Mouse (Mus musculus) heart, postnatal 0 days (tissue): ENCODE data around the gene Lzts2. TPM values are rescaled to one million over a fixed set of nuclear protein-coding genes. Genes with fewer than 3 reads are reported as not detected.

Source experiments
- ATAC-seq: fragments of 200-750 bp; cut with Nextera tagmentation; 2 replicates; pipeline ENCODE4 v1.8.0; 2017; ENCODE audit warnings: low read depth, moderate number of reproducible peaks, moderate library complexity; ENCODE audit not compliant: insufficient read depth
- DNase-seq: peaks from one replicate; pipeline ENCODE4 v3.0.0-alpha.2; 2016; ENCODE audit warnings: low spot score
- H3K27ac ChIP-seq: fragments of 300-500 bp; sonication (generic); 2 replicates; pipeline ENCODE4 v1.5.1; 2014; ENCODE audit warnings: low read depth, mild to moderate bottlenecking
- H3K27me3 ChIP-seq: fragments of 300-500 bp; sonication (generic); 2 replicates; pipeline ENCODE4 v1.6.1; 2014; ENCODE audit warnings: low read length, mixed read lengths; ENCODE audit not compliant: control insufficient read depth, insufficient read depth
- H3K36me3 ChIP-seq: fragments of 300-500 bp; sonication (generic); replicated peaks from 2 replicates; pipeline ENCODE4 v1.6.1; 2014; ENCODE audit warnings: low read length, mixed read lengths; ENCODE audit not compliant: control insufficient read depth, insufficient read depth
- H3K4me1 ChIP-seq: fragments of 300-500 bp; sonication (generic); 2 replicates; pipeline ENCODE4 v1.6.1; 2014; ENCODE audit warnings: antibody characterized with exemption; ENCODE audit not compliant: control insufficient read depth, insufficient read depth
- H3K4me2 ChIP-seq: fragments of 300-500 bp; sonication (generic); 2 replicates; pipeline ENCODE4 v1.6.1; 2014; ENCODE audit warnings: low read depth, mild to moderate bottlenecking, low read length, moderate library complexity
- H3K4me3 ChIP-seq: fragments of 300-500 bp; sonication (generic); 2 replicates; pipeline ENCODE4 v1.5.1; 2014; ENCODE audit warnings: low read depth, low read length
- H3K9ac ChIP-seq: fragments of 300-500 bp; sonication (generic); replicated peaks from 2 replicates; pipeline ENCODE4 v1.6.1; 2014; ENCODE audit warnings: low read depth, low read length, mixed read lengths
- H3K9me3 ChIP-seq: fragments of 300-500 bp; sonication (generic); replicated peaks from 2 replicates; pipeline ENCODE4 v1.6.1; 2016; ENCODE audit warnings: low read length; ENCODE audit not compliant: control insufficient read depth
- CTCF ChIP-seq: IDR thresholded peaks from 2 replicates; pipeline ENCODE4 v1.5.1; 2016; ENCODE audit warnings: antibody characterized with exemption, control low read depth, low read depth
- EP300 ChIP-seq: IDR thresholded peaks from 2 replicates; pipeline ENCODE4 v1.6.1; 2016; ENCODE audit warnings: antibody characterized with exemption, low read depth
- WGBS: fragments of 180-500 bp; shearing (Covaris S2); extraction: QIAGEN DNeasy Blood & Tissue Kit; methylation state at CpG from one replicate; pipeline ENCODE4 v1.1.7; 2014; 5-methylcytosine and 5-hydroxymethylcytosine counted together
- polyA plus RNA-seq: library from polyadenylated mRNA; unstranded; fragments of >200 nt; fragmentation: Nextera tagmentation; extraction: Ambion mirVana; gene quantifications from 2 replicates; pipeline ENCODE4 v1.2.1, GENCODE M21; 2015
- total RNA-seq: library from RNA; depleted of rRNA; stranded (reverse); fragments of >200 nt; gene quantifications from 2 replicates; pipeline ENCODE4 v1.2.3, GENCODE M21; 2014; ENCODE audit warnings: low replicate concordance

Lzts2 gene
- total and polyA plus RNA-seq, 2 experiments from 2014 or later = 29.7 to 127 TPM

DNA sequence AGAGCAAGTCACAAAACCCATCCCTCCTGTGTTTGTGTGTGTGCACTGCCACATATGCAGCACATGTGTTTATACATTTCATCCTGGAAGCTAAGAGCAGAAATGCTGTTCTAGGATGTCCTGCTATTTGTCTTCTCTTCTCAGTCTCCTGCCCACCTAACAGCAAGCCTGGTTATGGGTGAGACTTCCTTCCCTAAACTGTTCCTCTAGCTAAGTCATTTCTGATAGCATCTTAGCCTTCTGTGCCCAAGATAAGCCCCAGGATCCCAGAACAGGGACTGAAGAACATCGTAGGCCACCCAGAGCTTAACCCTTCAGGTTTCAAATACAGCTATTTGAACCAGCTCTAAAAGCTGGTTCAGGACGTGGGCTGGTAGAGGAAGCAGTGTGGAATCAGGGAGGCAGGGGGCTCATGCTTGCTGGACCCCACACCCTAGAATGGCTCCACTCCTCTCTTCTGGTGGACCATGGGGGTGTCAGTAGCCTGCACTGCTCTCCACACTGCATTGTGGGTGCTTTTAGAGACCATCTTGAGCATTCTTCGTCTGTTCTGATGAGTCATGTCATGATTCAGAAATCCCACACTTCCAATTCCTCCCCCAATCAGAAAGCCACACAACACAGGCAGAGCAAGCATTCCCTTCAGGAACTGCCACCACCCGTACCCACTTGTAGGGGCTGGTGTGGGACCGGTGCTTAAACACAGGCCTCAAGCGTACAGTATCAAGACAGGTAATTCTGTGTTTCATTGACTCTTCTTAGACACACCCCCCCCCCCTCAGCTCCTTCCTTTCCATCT lies 40.9 kb downstream of the Lzts2 start:
- TF ChIP-seq CTCF (no peak), EP300 (no peak)
- Histone ChIP-seq H3K27me3 (no peaks in the 10 kb centered on the region), H3K36me3 (peaks cover 24% of the 10 kb centered on the region), H3K27ac (no peak overlapping the region), H3K4me1 (peaks cover 12% of the 10 kb centered on the region), H3K9me3 (no peaks in the 10 kb centered on the region), H3K9ac (no peak overlapping the region), H3K4me2 (no peak overlapping the region), H3K4me3 (no peak overlapping the region)
- DNase-seq (no peak), ATAC-seq (no peak)
- 74% methylated on average over 6 of the region's 6 CpGs for WGBS

DNA sequence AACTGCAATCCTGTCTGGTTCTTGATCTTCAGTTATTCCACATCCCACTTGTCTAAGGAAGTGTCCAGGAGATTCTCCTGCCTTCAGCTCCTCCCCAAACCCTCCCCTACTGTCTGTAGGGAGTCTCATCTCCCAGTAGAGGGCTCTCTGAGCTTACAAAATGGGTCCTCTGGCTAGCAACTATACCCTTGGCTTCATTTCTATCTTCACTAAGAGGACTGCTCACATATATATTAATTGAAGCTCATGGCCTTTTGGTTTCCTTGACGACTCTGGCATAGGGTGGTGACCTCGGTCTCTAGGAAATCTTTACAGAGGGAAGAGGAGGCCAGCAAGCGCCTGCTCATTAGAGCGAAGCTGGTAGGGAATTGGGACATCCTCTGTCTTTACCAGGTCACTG lies 42.1 kb downstream of the Lzts2 start:
- Histone ChIP-seq H3K27ac (peak overlapping the region; percentile 96; the same call in 1 of the 2 replicates), H3K9me3 (no peaks in the 10 kb centered on the region), H3K27me3 (no peaks in the 10 kb centered on the region), H3K4me1 (peaks cover 12% of the 10 kb centered on the region), H3K9ac (no peak overlapping the region), H3K36me3 (peaks cover 15% of the 10 kb centered on the region), H3K4me3 (no peak overlapping the region), H3K4me2 (no peak overlapping the region)
- no peak for ATAC-seq
- DNase-seq = peak; percentile 85
- no peak for TF ChIP-seq EP300
- TF ChIP-seq CTCF = peak; percentile 73
- 42% methylated on average over 4 of the region's 4 CpGs for WGBS

DNA sequence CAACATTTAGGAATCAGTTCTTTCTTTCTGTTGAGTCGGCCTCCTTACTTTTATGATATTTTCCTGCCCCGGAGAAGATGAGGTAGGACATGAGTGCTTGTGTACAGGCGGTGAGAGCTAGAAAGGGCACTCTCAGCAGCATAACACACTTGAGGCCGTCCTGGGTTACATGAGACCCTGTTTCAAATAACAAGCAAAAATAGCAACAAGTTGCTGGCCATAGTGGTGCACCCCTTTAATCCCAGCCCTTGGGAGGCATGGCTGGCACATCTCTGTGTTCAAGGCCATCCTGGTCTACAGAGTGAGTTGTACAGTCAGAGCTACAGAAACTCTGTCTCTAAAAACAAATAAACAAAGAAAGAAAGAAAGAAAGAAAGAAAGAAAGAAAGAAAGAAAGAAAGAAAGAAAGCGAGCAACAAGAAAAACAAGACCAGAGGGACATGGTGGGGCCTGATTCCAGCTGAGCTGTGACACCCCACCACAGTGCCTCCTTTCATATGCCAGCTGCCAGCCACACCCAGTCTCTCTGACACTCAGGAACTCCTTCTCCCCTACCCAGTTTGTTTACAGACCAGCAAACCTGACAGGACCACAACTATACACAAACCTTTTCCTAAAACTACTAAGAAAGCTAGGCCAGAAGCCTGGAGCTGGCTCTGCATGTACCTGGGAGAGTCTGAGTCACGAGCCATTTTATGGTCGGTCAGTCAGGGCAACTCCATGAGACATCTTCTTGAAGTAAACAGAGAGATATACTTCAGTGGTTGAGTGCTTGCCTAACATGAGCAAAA lies 42.9 kb downstream of the Lzts2 start:
- 58% methylated on average over 7 of the region's 7 CpGs for WGBS
- Histone ChIP-seq H3K4me3 (peak overlapping the region; percentile 61), H3K4me2 (peak overlapping the region; percentile 82), H3K27ac (peak overlapping the region; percentile 96), H3K9ac (peak overlapping the region; percentile 77), H3K27me3 (no peaks in the 10 kb centered on the region), H3K4me1 (peaks cover 12% of the 10 kb centered on the region), H3K36me3 (peaks cover 11% of the 10 kb centered on the region), H3K9me3 (no peaks in the 10 kb centered on the region)
- no peak for ATAC-seq
- DNase-seq = no peak
- no peak for TF ChIP-seq CTCF
- no peak for TF ChIP-seq EP300

DNA sequence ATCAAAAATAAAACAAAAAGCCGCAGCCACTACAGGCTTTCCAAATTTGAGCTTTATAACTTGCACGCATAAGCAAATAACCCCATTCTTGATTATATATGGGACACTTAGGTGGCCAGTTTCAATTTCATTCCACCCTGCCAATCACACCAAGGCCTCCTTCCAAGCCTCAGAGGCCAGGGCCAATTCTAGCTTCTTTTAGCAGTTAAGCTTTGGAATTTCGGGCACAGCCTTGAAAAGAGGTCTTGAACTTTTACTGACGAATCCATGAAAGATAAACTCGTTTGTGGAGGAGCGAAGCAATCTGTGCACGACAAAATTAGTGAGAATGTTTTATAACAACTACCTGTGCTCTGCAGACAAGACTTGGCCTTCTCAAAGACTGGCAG lies 43.5 kb downstream of the Lzts2 start:
- Histone ChIP-seq H3K9me3 (no peaks in the 10 kb centered on the region), H3K4me2 (peak overlapping the region; percentile 82), H3K4me1 (peaks cover 12% of the 10 kb centered on the region), H3K27ac (peak overlapping the region; percentile 96), H3K27me3 (no peaks in the 10 kb centered on the region), H3K9ac (peak overlapping the region; percentile 77), H3K36me3 (peaks cover 4% of the 10 kb centered on the region; the same call in 1 of the 2 replicates), H3K4me3 (peak overlapping the region; percentile 61)
- 37% methylated on average over 7 of the region's 7 CpGs for WGBS
- no peak for ATAC-seq
- no peak; the same call in 1 of the 2 replicates for TF ChIP-seq CTCF
- no peak for TF ChIP-seq EP300
- no peak for DNase-seq

DNA sequence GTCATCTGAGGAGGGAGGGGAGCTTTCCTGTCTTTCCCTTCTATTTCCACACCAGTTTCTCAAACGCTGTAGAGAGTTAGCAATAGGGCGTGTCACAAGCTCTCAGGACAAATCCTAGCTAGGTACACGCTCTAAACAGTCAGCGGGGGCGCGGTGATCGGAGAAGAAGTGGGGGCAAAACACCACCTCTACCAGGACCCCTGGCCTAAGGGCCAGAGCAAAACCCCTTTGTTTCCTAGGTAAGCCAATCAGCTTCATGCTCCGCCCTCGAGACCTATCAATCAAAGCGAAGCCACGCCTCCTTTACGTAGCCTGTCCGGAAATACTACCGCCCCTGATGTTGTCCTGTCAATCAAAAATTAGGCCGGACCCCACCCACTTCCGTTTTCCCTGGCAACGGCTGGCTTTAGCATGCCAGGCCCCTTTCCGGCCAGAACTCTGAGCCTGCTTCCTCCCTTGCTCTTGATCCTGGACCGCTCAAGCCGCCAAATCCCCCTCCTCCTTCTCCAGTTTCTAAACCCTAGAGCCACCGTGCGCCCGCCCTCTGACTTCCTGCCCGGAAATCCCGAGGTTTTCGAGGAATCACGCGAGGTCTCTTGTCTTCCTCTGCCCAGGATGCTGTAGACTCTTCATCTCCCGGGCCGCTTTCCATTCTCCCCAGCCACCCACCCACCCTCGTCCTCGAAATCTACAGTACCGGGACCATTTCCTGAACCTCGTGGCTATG lies 44.1 kb downstream of the Lzts2 start:
- H3K9ac ChIP-seq = peak overlapping the region; percentile 77
- peak overlapping the region; percentile 82 for H3K4me2 ChIP-seq
- DNase-seq (peak; percentile 99), ATAC-seq (peak; percentile 92)
- peak overlapping the region; percentile 61 for H3K4me3 ChIP-seq
- peaks cover 12% of the 10 kb centered on the region for H3K4me1 ChIP-seq
- TF ChIP-seq EP300 = peak; percentile 64; the same call in 1 of the 2 replicates
- TF ChIP-seq CTCF = no peak
- H3K27me3 ChIP-seq = no peaks in the 10 kb centered on the region
- peak overlapping the region; percentile 96 for H3K27ac ChIP-seq
- WGBS = under 1% methylated on average over 34 of the region's 34 CpGs
- H3K9me3 ChIP-seq = no peaks in the 10 kb centered on the region
- H3K36me3 ChIP-seq = no peaks in the 10 kb centered on the region; the same call in 1 of the 2 replicates
